Mouse (Mus musculus) retina, adult 2 months (tissue): ENCODE measurements around the gene Jade1.
A peak's percentile ranks its signal among the peaks of the same experiment; 100 is the strongest.

ENCODE experiments used
- DNase-seq: peaks from one replicate; pipeline ENCODE4 v3.0.0-alpha.2; 2012; ENCODE audit warnings: low read depth, low spot score

Jade1 gene

DNA sequence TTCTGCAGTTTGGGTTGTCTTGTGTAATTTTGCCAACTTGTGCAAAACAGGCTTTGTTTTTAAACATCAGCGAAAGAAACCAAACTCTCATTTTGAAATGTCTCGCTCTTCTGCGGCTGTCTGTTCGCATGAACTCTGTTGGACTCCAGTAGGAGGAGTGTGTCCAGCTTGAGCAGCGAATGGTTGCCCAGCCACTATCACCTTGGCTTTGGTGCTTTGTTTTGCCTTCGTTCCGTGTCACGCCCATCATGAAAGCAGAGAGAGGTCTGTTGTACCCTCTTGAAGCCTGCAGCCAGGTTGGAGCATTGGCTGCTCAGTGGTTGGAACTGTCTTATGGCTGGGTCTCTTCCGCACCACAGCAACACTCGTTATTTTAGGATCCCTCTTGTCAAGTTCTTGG lies 43.7 kb downstream of the Jade1 start:
- no peak for DNase-seq

DNA sequence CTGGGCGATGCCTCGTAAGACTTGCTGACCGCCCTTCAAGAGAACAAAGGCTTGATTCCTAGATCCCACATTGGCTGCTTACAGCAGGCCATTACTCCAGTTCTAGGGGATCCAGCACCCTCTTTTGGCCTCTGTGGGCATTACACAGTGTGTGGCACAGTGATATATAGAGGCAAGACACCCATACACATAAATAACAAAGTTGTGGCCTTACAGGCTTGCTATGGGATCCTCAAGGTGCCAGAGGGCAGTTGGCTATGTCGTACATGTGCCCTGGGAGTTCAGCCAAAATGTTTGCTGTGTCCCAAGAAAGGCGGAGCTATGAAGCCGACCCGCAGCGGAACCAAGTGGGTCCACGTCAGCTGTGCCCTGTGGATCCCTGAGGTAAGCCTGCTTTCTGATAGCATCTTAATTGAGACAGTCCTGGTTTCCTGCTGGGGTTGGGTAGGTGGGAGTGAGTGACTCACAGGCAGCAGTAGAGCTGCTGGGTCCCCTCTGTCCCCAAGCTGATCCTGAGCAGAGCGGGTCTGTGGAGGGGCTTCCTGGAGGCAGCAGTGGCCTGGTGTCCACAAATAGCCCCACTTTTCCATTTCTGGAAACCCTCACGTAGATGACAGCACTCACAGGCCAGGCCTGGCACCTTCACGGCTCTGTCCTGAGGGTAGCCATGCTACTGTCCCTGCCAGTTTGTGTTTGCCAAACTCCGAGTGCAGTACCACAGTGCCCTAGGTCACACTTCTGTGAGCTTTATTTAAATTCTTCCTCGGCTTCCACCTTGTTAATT lies 44.5 kb downstream of the Jade1 start:
- DNase-seq = peak; percentile 30

DNA sequence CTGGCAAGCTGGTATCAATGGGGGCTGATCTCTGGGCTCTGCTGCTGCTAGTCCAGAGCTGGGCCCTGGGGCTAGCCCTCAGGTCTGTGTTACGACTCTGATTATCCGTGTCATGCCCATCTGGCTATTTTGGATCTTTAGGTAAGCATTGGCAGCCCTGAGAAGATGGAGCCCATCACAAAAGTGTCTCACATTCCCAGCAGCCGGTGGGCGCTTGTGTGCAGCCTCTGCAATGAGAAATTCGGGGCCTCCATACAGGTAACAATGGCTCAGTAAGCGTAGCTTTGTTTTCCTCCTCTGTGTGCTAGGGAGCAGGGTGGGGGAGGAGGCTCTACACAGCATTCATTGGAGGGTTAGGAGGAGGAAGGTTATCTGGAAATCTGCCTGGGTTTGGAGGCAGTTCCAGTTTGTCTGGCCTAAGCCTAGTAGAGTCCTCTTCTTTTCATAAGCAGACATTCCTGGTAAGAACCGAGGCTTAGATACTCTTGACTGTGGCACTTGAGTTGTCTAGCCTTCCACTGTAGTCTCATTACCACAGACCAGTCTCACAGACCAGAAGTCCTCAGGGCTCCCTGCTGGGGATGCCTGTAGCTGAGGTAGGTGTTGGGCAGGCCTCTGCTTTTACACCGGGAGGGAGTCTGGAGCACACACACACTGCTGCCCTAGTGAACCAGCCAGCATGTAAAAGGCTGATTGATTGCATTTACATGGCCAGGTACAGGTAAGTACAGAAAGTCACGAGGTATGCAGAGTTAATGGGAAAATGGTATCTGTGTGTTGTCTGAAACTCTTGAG lies 45.9 kb downstream of the Jade1 start:
- DNase-seq = no peak

DNA sequence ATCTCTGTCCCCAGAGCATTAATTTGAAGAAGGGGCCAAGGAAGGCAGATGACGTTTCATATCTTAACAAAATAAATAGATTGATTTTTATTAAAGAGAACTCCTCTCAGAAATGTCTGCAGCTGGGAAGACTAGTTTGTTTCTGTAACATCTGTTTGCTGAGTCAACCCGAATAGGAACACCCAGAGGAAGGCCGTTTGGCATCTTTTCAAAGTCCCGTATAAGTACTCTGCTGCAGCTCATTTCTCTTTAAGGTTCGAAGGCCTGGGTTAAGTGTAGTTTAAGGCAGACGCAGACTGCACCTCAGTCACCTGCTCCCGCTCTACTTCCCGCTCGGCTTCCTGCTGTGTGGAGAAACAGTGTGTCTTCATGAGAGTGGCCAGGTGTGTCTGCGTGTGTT lies 47.4 kb downstream of the Jade1 start:
- no peak for DNase-seq

DNA sequence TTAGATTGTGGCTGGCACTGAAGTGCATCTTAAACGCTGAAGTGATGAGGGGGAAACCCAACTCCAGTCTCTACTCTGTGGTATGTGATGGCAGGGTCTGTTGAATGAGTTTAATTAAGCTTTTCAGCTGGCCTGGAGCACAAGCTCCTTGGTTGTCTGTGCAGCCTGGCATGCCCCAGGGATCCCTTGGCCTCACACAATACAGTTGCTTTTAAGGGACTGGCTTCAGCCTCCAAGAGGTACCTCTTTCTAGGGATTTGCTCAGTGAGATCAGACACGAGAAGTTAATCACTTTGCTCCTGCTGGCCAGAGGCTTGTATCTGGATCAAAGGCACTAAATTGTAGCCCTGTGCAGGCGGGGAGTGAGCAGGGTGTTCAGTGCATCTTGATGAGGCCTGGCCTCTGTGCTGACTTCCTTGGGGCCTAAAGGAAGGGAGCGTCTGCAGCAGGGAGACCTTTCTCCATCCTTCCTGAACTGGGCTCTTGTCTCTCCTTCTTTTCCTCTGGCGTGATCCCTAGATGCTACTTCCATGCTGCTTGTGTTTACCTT lies 48.0 kb downstream of the Jade1 start:
- no peak for DNase-seq

DNA sequence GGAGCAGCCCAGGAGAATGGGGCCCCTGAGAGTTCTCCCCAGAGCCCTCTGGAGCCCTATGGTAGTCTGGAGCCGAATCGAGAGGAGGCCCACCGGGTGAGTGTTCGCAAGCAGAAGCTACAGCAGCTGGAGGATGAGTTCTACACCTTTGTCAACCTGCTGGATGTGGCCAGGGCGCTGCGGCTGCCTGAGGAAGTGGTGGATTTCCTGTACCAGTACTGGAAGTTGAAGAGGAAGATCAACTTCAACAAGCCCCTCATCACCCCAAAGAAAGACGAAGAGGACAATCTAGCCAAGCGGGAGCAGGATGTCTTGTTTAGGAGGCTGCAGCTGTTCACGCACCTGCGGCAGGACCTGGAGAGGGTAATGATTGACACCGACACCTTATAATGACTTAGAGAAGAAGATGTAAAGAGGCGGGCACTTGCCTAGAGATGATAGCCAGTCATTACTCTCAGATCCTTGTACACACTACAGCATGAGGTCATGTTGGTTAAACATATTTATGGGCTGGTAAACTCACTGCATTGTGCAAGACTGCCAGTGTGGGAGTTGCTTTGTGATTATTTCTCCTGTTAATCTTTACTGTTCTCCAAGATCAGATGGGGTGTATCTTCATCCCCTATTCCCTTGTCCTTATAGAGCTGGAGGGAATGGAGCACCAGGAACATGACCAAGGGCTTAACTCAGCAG lies 49.2 kb downstream of the Jade1 start:
- no peak for DNase-seq

DNA sequence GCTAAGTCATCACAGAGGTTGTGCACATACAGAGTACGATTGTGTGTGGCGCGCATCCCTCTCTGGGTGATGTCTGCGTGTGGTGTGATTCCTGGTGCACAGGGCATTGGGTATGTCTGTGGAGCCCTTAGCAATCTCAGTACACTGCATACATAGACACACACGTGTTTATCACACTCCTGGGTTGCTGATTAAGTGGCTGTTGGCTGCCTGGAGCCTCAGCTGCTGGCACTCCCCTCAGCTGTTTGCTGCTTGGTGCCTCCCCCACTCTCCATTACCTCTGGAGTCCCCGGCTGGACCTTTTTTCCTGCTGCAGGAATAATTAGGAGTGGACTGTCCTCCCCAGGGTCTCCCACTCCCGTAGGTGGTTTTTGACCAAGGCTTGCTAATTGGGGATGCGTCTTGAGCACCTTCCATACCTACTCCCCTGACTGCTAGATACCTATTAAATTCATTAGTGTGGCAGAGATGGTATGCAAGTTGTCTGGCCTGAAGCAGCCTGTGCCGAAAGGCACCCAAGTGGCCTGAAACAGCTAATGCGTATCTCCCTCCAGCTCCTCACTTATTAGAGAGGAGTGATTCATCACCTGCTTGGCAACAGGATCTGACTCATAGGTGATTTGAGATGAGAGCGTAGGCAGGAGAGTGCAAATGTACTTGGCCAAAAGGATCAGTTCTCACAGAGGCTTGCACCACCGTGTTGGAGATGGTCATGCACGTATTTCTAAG lies 50.2 kb downstream of the Jade1 start:
- DNase-seq = no peak

DNA sequence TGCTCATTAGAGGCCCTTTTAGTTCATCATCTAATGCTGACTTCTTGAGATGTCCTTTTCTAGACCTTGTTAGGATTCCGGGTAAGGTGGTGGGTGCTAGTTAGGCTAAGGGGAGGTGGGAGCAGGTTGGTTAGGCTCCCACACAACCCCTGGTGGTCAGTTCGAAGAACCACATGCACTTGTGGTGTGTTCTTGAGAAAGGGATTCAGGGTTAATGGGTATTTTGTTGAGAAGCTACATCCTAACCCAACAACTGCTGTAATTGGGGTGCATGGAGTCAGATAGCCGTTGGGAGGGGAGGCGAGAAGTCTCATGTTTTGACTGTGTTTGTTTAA lies 50.8 kb downstream of the Jade1 start:
- DNase-seq = no peak

DNA sequence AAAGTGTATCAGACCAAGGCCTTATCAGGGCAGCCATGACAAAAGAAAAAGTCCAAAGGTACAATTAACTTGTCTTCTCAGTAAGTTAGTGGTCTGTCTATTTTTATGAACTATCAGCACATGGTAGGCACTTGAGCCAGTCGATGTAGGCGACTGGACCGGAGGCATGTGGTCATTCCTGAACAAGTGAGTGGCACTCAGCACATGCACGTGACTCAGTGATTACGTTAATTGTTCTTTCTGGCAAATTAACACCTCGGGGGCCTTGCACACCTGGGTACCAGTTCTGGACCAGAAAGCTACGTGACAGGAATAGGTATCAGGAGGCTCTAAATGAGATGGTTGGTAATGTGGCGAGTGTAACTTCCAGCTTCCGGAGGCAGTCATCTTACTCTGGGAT lies 51.5 kb downstream of the Jade1 start:
- DNase-seq = no peak

DNA sequence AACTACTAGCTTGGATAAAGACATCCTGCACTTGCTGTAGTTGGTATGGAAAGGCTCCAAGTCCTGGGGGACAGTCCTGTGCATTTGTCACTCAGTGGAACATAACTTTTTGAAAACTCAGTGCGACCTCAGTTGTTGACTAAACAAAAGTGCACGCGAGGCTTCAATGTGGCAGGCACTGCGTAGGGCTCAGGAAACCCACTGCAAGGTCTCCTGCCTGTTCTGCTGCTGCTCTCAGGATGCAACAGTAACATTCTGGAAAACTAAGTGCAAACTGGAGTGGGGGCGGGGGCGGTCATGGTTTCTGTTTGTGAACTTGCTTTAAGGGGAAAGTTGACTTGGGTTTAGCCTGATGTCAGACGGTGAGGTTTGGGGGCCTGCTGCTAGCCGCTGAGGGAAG lies 51.9 kb downstream of the Jade1 start:
- DNase-seq = no peak

DNA sequence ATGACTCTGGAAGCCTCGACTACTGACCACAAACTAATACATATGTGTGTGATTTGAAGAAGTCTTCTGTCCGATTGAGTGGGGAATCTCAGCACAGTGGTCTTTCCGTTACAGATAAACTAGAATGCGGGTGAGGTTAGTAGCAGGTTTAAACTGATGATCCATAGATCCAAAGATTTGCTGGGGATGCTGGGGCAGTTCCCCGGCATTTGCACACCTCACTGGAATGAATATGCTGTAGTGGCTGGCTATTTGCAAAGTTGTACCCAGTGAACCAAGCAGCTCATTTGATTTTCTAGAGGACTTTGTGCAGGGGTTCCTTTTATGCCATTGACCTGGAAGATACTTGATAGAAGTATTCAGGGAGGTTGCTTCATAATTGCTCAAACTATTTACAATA lies 53.5 kb downstream of the Jade1 start:
- DNase-seq = no peak

DNA sequence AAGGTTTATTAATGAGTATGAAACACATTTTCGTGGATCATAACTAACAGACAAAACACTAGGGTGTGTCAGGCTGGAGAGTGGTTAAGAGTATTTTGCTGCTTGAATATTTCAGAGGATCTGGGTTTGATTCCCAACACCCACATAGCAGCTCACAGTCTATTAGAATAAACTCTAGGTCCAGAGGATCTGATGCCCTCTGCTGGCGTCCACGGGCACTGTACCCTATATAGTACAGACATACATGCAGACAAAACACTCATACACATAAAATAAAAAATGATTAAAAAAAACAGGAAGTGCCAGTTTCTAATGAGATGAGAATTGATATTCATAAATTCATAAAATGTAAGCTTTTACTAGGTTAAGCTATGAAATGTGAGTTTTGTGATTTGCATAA lies 56.7 kb downstream of the Jade1 start:
- DNase-seq = no peak

DNA sequence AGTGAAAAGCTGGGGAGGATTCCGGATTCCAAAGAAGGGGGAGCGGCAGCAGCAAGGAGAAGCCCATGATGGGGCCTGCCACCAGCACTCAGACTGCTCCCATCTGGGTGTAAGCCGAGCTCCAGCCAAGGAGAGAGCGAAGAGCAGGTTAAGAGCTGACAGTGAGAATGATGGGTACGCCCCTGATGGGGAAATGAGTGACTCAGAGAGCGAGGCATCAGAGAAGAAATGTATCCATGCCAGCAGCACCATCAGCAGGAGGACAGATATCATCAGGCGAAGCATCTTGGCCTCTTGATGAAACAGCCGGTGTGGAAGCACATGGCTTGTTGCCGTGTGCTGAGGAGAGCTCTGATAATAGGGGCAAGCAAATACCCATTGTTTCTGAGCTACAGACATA lies 58.2 kb downstream of the Jade1 start:
- DNase-seq = no peak

DNA sequence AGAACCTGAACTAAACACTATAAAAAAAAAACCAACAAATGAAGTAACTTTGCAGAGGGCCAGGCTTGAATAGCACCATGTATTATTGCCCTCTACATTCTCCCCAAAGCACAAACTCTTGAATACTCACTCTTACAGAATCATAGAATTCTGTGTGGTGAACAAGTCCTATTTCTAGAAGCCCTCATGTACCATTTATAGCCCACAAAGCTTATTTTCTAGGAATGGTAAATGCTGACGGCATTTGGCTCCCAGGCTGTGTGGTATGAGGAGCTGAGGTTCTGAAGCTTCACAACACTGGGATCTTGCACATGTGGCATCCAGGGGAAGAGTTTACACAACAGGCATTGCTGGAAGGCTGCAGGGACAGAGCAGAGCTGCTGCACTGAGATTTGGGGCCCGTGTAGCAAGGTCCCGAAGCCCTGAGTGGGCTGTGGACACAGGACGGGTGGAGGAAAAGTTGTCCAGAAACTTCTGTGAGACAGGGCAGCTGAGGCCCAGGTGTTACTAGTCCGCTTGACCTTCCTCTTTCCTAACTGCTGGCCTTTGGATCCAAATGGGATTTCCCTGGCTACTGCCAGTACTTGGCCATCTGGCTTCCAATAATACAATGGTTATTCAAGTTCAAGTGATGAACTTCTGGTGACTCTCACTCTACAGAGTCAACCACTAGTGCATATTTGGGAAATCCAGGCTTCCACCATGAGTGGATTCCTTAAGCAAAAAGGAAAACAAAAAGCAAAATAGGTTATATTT lies 58.9 kb downstream of the Jade1 start:
- no peak for DNase-seq

DNA sequence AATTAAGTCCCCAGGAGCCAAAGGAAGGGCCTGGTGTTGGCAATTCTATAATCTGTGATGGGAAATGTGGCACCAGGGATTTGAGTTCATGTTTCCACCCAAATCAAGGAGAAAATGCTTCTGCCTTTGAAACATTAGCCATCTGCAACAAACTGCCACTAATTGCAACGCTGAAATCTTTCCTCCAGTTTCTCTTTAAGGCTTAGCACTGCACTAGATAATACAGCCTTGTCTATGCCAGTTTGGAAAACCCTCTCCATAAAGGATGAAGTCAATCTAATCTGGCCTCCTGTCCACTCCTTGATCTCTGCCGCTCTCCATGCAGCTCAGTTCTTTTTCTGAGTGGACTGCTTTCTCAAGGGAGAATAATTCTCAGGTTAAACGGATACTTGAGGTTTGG lies 62.5 kb downstream of the Jade1 start:
- no peak for DNase-seq

DNA sequence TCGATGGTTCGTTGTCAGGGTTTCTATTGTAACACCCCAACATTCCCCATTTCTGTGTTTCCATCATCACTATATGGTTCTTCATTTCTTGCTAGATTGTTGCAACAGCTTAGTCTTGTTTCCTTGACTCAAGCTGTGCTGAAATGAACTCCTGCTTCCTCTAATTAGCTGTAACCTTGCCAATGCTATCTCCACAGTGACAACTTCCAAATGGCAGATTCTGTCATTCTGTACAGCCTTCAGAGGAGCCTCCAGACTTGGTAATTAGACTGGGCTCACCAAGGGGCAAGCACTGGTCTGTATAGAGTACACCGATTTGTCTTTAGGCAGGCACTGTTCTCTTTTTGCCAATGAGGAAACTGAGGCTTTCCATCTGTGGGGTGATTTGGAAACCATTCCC lies 63.0 kb downstream of the Jade1 start:
- DNase-seq = no peak

DNA sequence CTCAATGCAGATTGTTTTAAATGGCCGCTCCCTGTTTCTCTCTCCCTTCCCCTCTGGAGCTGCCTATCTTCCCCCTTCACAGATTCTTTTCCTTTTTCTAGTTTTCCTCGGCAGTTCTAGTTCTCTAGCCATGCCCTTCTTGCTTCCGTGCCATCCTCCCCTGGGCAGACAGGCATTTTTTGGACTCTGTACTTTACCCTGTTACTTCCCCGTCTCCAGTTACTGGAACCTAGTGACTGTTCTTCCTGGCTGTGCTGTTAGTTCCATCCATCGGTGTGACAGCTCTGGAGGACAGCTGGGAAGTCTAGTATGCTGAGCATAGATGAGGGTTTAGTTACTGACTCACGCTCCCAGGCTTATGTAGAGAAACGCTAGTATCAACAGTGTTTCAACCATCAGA lies 65.4 kb downstream of the Jade1 start:
- no peak for DNase-seq

DNA sequence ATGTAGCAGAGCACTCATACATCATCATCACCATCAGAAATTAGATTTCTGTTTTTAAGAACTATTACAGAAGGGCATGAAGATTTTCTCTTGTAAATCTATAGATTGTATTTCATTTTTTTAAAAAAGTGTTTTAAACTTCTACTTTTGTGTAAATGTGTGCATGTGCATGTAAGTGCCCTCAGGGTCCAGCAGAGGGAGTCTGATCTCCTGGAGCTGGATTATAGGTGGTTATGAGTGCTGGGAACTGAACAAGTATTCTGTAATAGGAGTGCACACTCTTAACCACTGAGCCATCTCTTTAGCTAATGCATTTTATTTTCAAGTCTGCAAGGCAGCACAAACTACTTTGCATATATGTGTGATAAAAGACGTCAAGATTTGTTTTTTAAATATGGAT lies 100.1 kb downstream of the Jade1 start:
- DNase-seq = no peak
